Mouse (Mus musculus) limb, embryonic 14.5 days (tissue): ENCODE data around the gene Pirb. TPM values are rescaled to one million over a fixed set of nuclear protein-coding genes. Genes with fewer than 3 reads are reported as not detected.
"Not testable (repeated sequence)": the region's sequence is repeated elsewhere in the genome, so short reads cannot be mapped to it uniquely, and the experiment has no call there.

Experiments used
- ATAC-seq: fragments of 200-750 bp; cut with Nextera tagmentation; 2 replicates; pipeline ENCODE4 v1.8.0; 2017; ENCODE audit warnings: low read depth, moderate number of reproducible peaks, moderate TSS enrichment; ENCODE audit not compliant: low FRiP score
- DNase-seq: peaks from one replicate; pipeline ENCODE4 v3.0.0-alpha.2; 2015; ENCODE audit warnings: low spot score
- H3K27ac ChIP-seq: fragments of 300-500 bp; sonication (generic); replicated peaks from 2 replicates; pipeline ENCODE4 v1.5.1; 2014; ENCODE audit warnings: low read depth, mild to moderate bottlenecking, low read length, moderate library complexity, mixed read lengths
- H3K27me3 ChIP-seq: fragments of 300-500 bp; sonication (generic); 2 replicates; pipeline ENCODE4 v1.6.1; 2014; ENCODE audit warnings: low read length, mixed read lengths; ENCODE audit not compliant: control insufficient read depth, insufficient read depth
- H3K36me3 ChIP-seq: fragments of 300-500 bp; sonication (generic); 2 replicates; pipeline ENCODE4 v1.6.1; 2014; ENCODE audit warnings: mild to moderate bottlenecking, low read length, moderate library complexity, mixed read lengths; ENCODE audit not compliant: control insufficient read depth, insufficient read depth
- H3K4me1 ChIP-seq: fragments of 300-500 bp; sonication (generic); 2 replicates; pipeline ENCODE4 v1.6.1; 2014; ENCODE audit warnings: antibody characterized with exemption, low read length, mixed read lengths; ENCODE audit not compliant: control insufficient read depth, insufficient read depth
- H3K4me2 ChIP-seq: fragments of 300-500 bp; sonication (generic); replicated peaks from 2 replicates; pipeline ENCODE4 v1.6.1; 2014; ENCODE audit warnings: low read depth, mild to moderate bottlenecking, low read length, moderate library complexity; ENCODE audit not compliant: severe bottlenecking
- H3K4me3 ChIP-seq: fragments of 300-500 bp; sonication (generic); replicated peaks from 2 replicates; pipeline ENCODE4 v1.5.1; 2014; ENCODE audit warnings: low read length
- H3K9ac ChIP-seq: fragments of 300-500 bp; sonication (generic); 2 replicates; pipeline ENCODE4 v1.6.1; 2014; ENCODE audit warnings: mild to moderate bottlenecking, low read depth, low read length, moderate library complexity; ENCODE audit not compliant: severe bottlenecking
- H3K9me3 ChIP-seq: fragments of 300-500 bp; sonication (generic); 2 replicates; pipeline ENCODE4 v1.6.1; 2016; ENCODE audit warnings: low read length; ENCODE audit not compliant: control insufficient read depth
- POLR2A ChIP-seq: fragments of 200-500 bp; IDR thresholded peaks from 2 replicates; pipeline ENCODE4 v1.8.0; 2012; ENCODE audit warnings: inconsistent platforms, mild to moderate bottlenecking, moderate library complexity, borderline replicate concordance; ENCODE audit not compliant: insufficient read depth, insufficient read length; ENCODE audit errors: extremely low read depth
- WGBS: fragments of 180-500 bp; shearing (Covaris S2); extraction: QIAGEN DNeasy Blood & Tissue Kit; methylation state at CpG from one replicate; pipeline ENCODE4 v1.1.7; 2014; 5-methylcytosine and 5-hydroxymethylcytosine counted together
- polyA plus RNA-seq, 2 experiments: library from polyadenylated mRNA; depleted of rRNA in 1 of 2; stranded (reverse) in 1 of 2; unstranded in 1 of 2; fragments of >200 nt; fragmentation: Nextera tagmentation in 1 of 2; extraction: Ambion mirVana in 1 of 2; gene quantifications; 2 replicates each; pipeline versions ENCODE4 v1.2.1 to v1.2.3; 2012 to 2014

Pirb gene
- polyA plus RNA-seq (2012; rRNA removed) (1.0 and 1.4 TPM in 2 replicates), polyA plus RNA-seq (2014; fragmentation: Nextera tagmentation; extraction: Ambion mirVana) (1.0 and 1.6 TPM in 2 replicates)

- not testable (repeated sequence) for H3K27ac ChIP-seq, H3K9me3 ChIP-seq
These were observed at the start of gene Pirb for GRCm38 (mm10) chr7:3720268-3720667. Gene Pirb, minus strand, starts transcription at chr7:3720391.

GRCm38 (mm10) chr7:3732675-3733074, 12.5 kb upstream of the Pirb start:
- ATAC-seq, H3K27ac ChIP-seq, H3K4me3 ChIP-seq, H3K4me2 ChIP-seq, H3K36me3 ChIP-seq, H3K9me3 ChIP-seq, DNase-seq, H3K27me3 ChIP-seq, H3K4me1 ChIP-seq, H3K9ac ChIP-seq: not testable (repeated sequence)
- no CpG with 5 or more reads among the region's 1 CpGs for WGBS

More at GRCm38 (mm10) chr7:3720268-3720667, at the start of gene Pirb:
- not testable (repeated sequence) for H3K27me3 ChIP-seq, H3K4me1 ChIP-seq, DNase-seq, H3K36me3 ChIP-seq, H3K4me3 ChIP-seq, H3K9ac ChIP-seq, ATAC-seq, H3K4me2 ChIP-seq
- WGBS, result no CpG with 5 or more reads among the region's 3 CpGs

GRCm38 (mm10) chr7:3725459-3725858, 5.3 kb upstream of the Pirb start:
- H3K4me3 ChIP-seq, H3K4me2 ChIP-seq, H3K27ac ChIP-seq, H3K4me1 ChIP-seq, H3K36me3 ChIP-seq, H3K9me3 ChIP-seq, H3K9ac ChIP-seq, ATAC-seq, H3K27me3 ChIP-seq, DNase-seq: not testable (repeated sequence)

GRCm38 (mm10) chr7:3715249-3715648, 4.9 kb downstream of the Pirb start:
- Histone ChIP-seq H3K27me3 (no peaks in the 10 kb centered on the region), H3K9me3 (no peaks in the 10 kb centered on the region), H3K4me2 (no peak overlapping the region), H3K9ac (no peak overlapping the region), H3K4me1 (no peaks in the 10 kb centered on the region), H3K36me3 (no peaks in the 10 kb centered on the region), H3K4me3 (no peak overlapping the region), H3K27ac (no peak overlapping the region)
- ATAC-seq (no peak), DNase-seq (no peak)
- 40% methylated on average over 1 of the region's 1 CpGs for WGBS
- no peak for TF ChIP-seq POLR2A

GRCm38 (mm10) chr7:3712264-3712942, 7.8 kb downstream of the Pirb start:
- no peak for TF ChIP-seq POLR2A
- Histone ChIP-seq H3K27ac (no peak overlapping the region), H3K4me1 (no peaks in the 10 kb centered on the region), H3K4me2 (no peak overlapping the region), H3K9ac (no peak overlapping the region), H3K9me3 (no peaks in the 10 kb centered on the region), H3K27me3 (no peaks in the 10 kb centered on the region), H3K36me3 (peaks cover 8% of the 10 kb centered on the region), H3K4me3 (no peak overlapping the region)
- DNase-seq, result no peak
- no peak for ATAC-seq
- 26% methylated on average over 5 of the region's 5 CpGs for WGBS

GRCm38 (mm10) chr7:3709000-3709399, 11.2 kb downstream of the Pirb start:
- no peaks in the 10 kb centered on the region for H3K27me3 ChIP-seq
- H3K27ac ChIP-seq, result no peak overlapping the region
- H3K4me2 ChIP-seq, result no peak overlapping the region
- H3K9ac ChIP-seq, result no peak overlapping the region
- 74% methylated on average over 1 of the region's 1 CpGs for WGBS
- ATAC-seq (no peak), DNase-seq (no peak)
- no peaks in the 10 kb centered on the region for H3K9me3 ChIP-seq
- H3K4me3 ChIP-seq, result no peak overlapping the region
- TF ChIP-seq POLR2A, result no peak
- H3K4me1 ChIP-seq, result peaks cover 3% of the 10 kb centered on the region; the same call in 1 of the 2 replicates
- peaks cover 34% of the 10 kb centered on the region for H3K36me3 ChIP-seq

GRCm38 (mm10) chr7:3708447-3708980, 11.7 kb downstream of the Pirb start:
- H3K4me1 ChIP-seq, H3K27me3 ChIP-seq, H3K4me3 ChIP-seq, H3K4me2 ChIP-seq, ATAC-seq, H3K9me3 ChIP-seq, H3K9ac ChIP-seq, H3K27ac ChIP-seq, DNase-seq: not testable (repeated sequence)
- H3K36me3 ChIP-seq, result peaks cover 34% of the 10 kb centered on the region
- WGBS, result 33% methylated on average over 5 of the region's 5 CpGs
